Mouse (Mus musculus) left cerebral cortex, postnatal 10 days (tissue): ENCODE data around the gene Tspan18. TPM values are rescaled to one million over a fixed set of nuclear protein-coding genes. Genes with fewer than 3 reads are reported as not detected.
A peak's percentile ranks its signal among the peaks of the same experiment; 100 is the strongest.

Experiments
- DNase-seq, 2 experiments: peaks; one replicate each; pipeline ENCODE4 v3.0.0; 2021 to 2022; ENCODE audit warnings: low spot score in 2 of 2, mixed read lengths in 1 of 2; ENCODE audit errors: extremely low spot score in 1 of 2
- intact Hi-C: fragments of 180-260 bp; cut with DNase I; formaldehyde crosslinking; loops from one replicate; pipeline ENCODE4 v1.15.1; 2025
- total RNA-seq, 2 experiments: library from RNA; stranded (reverse); gene quantifications; 2 replicates each; pipeline ENCODE4 v1.2.3; 2021

Gene Tspan18
- total RNA-seq, 2 experiments from 2014 or later = 5.6 to 6.0 TPM

GRCm38 (mm10) chr2:93306898-93307297, 27.4 kb downstream of the Tspan18 start:
- no peak for DNase-seq
- intact Hi-C loops = no loop called here

GRCm38 (mm10) chr2:93304273-93304634, 30.1 kb downstream of the Tspan18 start:
- intact Hi-C loops = no loop called here
- DNase-seq = no peak

GRCm38 (mm10) chr2:93303585-93304272, 30.6 kb downstream of the Tspan18 start:
- DNase-seq = peak in 1 of 2 experiments; percentile 50

GRCm38 (mm10) chr2:93303260-93303584, 31.1 kb downstream of the Tspan18 start:
- no peak for DNase-seq
- intact Hi-C loops = no loop called here

More at GRCm38 (mm10) chr2:93303585-93304272, 30.6 kb downstream of the Tspan18 start:
- intact Hi-C loops = no loop called here

GRCm38 (mm10) chr2:93297656-93298055, 36.6 kb downstream of the Tspan18 start:
- DNase-seq = no peak
- intact Hi-C loops = no loop called here

- intact Hi-C loops = no loop called here
- no peak for DNase-seq
These were observed 42.9 kb downstream of the Tspan18 start for GRCm38 (mm10) chr2:93291186-93291926.

GRCm38 (mm10) chr2:93290345-93291118, 43.8 kb downstream of the Tspan18 start:
- intact Hi-C loops = no loop called here
- no peak for DNase-seq

GRCm38 (mm10) chr2:93289161-93289560, 45.1 kb downstream of the Tspan18 start:
- intact Hi-C loops = no loop called here
- no peak for DNase-seq

- peak in 1 of 2 experiments; percentile 35 for DNase-seq
- intact Hi-C loops = no loop called here
These were observed 47.0 kb downstream of the Tspan18 start for GRCm38 (mm10) chr2:93287348-93287747.

GRCm38 (mm10) chr2:93286742-93287141, 47.6 kb downstream of the Tspan18 start:
- intact Hi-C loops = no loop called here
- DNase-seq = no peak

GRCm38 (mm10) chr2:93286321-93286720, 48.0 kb downstream of the Tspan18 start:
- intact Hi-C loops = no loop called here
- no peak for DNase-seq

GRCm38 (mm10) chr2:93285842-93286241, 48.5 kb downstream of the Tspan18 start:
- intact Hi-C loops = no loop called here
- no peak for DNase-seq

- DNase-seq = no peak
- intact Hi-C loops = no loop called here
These were observed 49.7 kb downstream of the Tspan18 start for GRCm38 (mm10) chr2:93284625-93285024.

- DNase-seq = no peak
- intact Hi-C loops = no loop called here
These were observed 50.6 kb downstream of the Tspan18 start for GRCm38 (mm10) chr2:93283481-93284293.

- intact Hi-C loops = no loop called here
- DNase-seq = no peak
These were observed 51.7 kb downstream of the Tspan18 start for GRCm38 (mm10) chr2:93282636-93283035.

GRCm38 (mm10) chr2:93281466-93281865, 52.8 kb downstream of the Tspan18 start:
- intact Hi-C loops = no loop called here

GRCm38 (mm10) chr2:93280117-93280620, 54.1 kb downstream of the Tspan18 start:
- DNase-seq = no peak
- intact Hi-C loops = no loop called here

More at GRCm38 (mm10) chr2:93281466-93281865, 52.8 kb downstream of the Tspan18 start:
- DNase-seq = no peak

- no peak for DNase-seq
- intact Hi-C loops = no loop called here
These were observed 55.9 kb downstream of the Tspan18 start for GRCm38 (mm10) chr2:93278181-93278975.
